Mouse (Mus musculus) MEL (cell line): ENCODE measurements around the gene Pikfyve. TPM values are rescaled to one million over a fixed set of nuclear protein-coding genes. Genes with fewer than 3 reads are reported as not detected.

Experiments
- DNase-seq: peaks from one replicate; pipeline ENCODE4 v3.0.0; 2011; ENCODE audit warnings: low read depth, low spot score
- H3K27ac ChIP-seq: 2 replicates; pipeline ENCODE4 v1.5.1; 2012; ENCODE audit warnings: low read depth, mild to moderate bottlenecking, control low read depth, low read length, moderate library complexity; ENCODE audit not compliant: control insufficient read depth
- H3K27me3 ChIP-seq, 2 experiments: fragments of 150-350 bp in 1 of 2; sonication (generic) in 1 of 2; 2 replicates each; pipeline ENCODE4 v1.6.1; 2012; ENCODE audit warnings: low read length in 2 of 2, mild to moderate bottlenecking in 2 of 2, improper control_type of control experiment in 1 of 2, moderate library complexity in 1 of 2; ENCODE audit not compliant: insufficient read depth in 2 of 2, control insufficient read depth in 1 of 2
- H3K36me3 ChIP-seq, 2 experiments: 2 replicates each; pipeline ENCODE4 v1.6.1; 2012 to 2014; ENCODE audit warnings: low read length in 2 of 2, improper control_type of control experiment in 1 of 2, inconsistent platforms in 1 of 2, mild to moderate bottlenecking in 1 of 2; ENCODE audit not compliant: insufficient read depth in 2 of 2, control insufficient read depth in 1 of 2
- H3K4me1 ChIP-seq, 2 experiments: fragments of 150-350 bp in 1 of 2; sonication (generic) in 1 of 2; 2 replicates each; pipeline ENCODE4 v1.6.1; 2012; ENCODE audit warnings: low read length in 2 of 2, improper control_type of control experiment in 1 of 2, mild to moderate bottlenecking in 1 of 2; ENCODE audit not compliant: insufficient read depth in 2 of 2, control insufficient read depth in 1 of 2
- H3K4me3 ChIP-seq, 2 experiments: fragments of 150-350 bp in 1 of 2; sonication (generic) in 1 of 2; 2 replicates each; pipeline ENCODE4 v1.5.1; 2012; ENCODE audit warnings: low read depth in 2 of 2, low read length in 2 of 2, mild to moderate bottlenecking in 2 of 2, moderate library complexity in 2 of 2, control low read depth in 1 of 2, improper control_type of control experiment in 1 of 2; ENCODE audit not compliant: control insufficient read depth in 1 of 2, insufficient read depth in 1 of 2
- H3K79me2 ChIP-seq: 2 replicates; pipeline ENCODE4 v1.6.1; 2012; ENCODE audit warnings: mild to moderate bottlenecking, low read length, moderate library complexity; ENCODE audit not compliant: control insufficient read depth, poor library complexity, insufficient read depth
- H3K9ac ChIP-seq: 2 replicates; pipeline ENCODE4 v1.6.1; 2012; ENCODE audit warnings: low read depth, mild to moderate bottlenecking, control low read depth, low read length, moderate library complexity; ENCODE audit not compliant: control insufficient read depth, poor library complexity, severe bottlenecking
- H3K9me3 ChIP-seq: fragments of 150-350 bp; sonication (generic); replicated peaks from 2 replicates; pipeline ENCODE4 v1.6.1; 2012; ENCODE audit warnings: mild to moderate bottlenecking, low read length, improper control_type of control experiment, moderate library complexity; ENCODE audit not compliant: insufficient read depth
- BHLHE40 ChIP-seq: IDR thresholded peaks from 2 replicates; pipeline ENCODE4 v1.6.1; 2012; ENCODE audit warnings: low read depth, mild to moderate bottlenecking, inconsistent platforms, low read length, improper control_type of control experiment, borderline replicate concordance
- ELF1 ChIP-seq: IDR thresholded peaks from 2 replicates; pipeline ENCODE4 v1.6.1; 2014; ENCODE audit warnings: low read depth, mild to moderate bottlenecking, inconsistent platforms, low read length, improper control_type of control experiment, moderate library complexity
- EP300 ChIP-seq, 2 experiments: IDR thresholded peaks; 2 replicates each; pipeline ENCODE4 v1.6.1; 2011; ENCODE audit warnings: improper control_type of control experiment in 2 of 2, low read length in 2 of 2, low read depth in 1 of 2, mild to moderate bottlenecking in 1 of 2
- GABPA ChIP-seq: IDR thresholded peaks from 2 replicates; pipeline ENCODE4 v1.6.1; 2012; ENCODE audit warnings: low read depth, mild to moderate bottlenecking, inconsistent platforms, low read length, improper control_type of control experiment, moderate library complexity
- MAFK ChIP-seq: IDR thresholded peaks from 2 replicates; pipeline ENCODE4 v1.6.1; 2011; ENCODE audit warnings: low read depth, mild to moderate bottlenecking, low read length, improper control_type of control experiment, borderline replicate concordance
- MEF2A ChIP-seq: IDR thresholded peaks from 2 replicates; pipeline ENCODE4 v1.6.1; 2014; ENCODE audit warnings: low read depth, mild to moderate bottlenecking, inconsistent platforms, low read length, improper control_type of control experiment; ENCODE audit not compliant: poor library complexity, insufficient replicate concordance, severe bottlenecking; ENCODE audit errors: extremely low read depth
- MXI1 ChIP-seq: IDR thresholded peaks from 2 replicates; pipeline ENCODE4 v1.6.1; 2011; ENCODE audit warnings: mild to moderate bottlenecking, low read depth, low read length, improper control_type of control experiment
- MYC ChIP-seq: IDR thresholded peaks from 2 replicates; pipeline ENCODE4 v1.6.1; 2011; ENCODE audit warnings: low read depth, mild to moderate bottlenecking, low read length, improper control_type of control experiment, moderate library complexity
- NRF1 ChIP-seq: IDR thresholded peaks from 2 replicates; pipeline ENCODE4 v1.6.1; 2014; ENCODE audit warnings: low read depth, mild to moderate bottlenecking, inconsistent platforms, low read length, improper control_type of control experiment, moderate library complexity; ENCODE audit not compliant: poor library complexity, insufficient read depth, severe bottlenecking
- RAD21 ChIP-seq: IDR thresholded peaks from 2 replicates; pipeline ENCODE4 v1.6.1; 2011; ENCODE audit warnings: mild to moderate bottlenecking, low read depth, low read length, improper control_type of control experiment
- RCOR1 ChIP-seq: IDR thresholded peaks from 2 replicates; pipeline ENCODE4 v1.6.1; 2012; ENCODE audit warnings: low read depth, mild to moderate bottlenecking, inconsistent platforms, low read length, improper control_type of control experiment
- SMC3 ChIP-seq: IDR thresholded peaks from 2 replicates; pipeline ENCODE4 v1.6.1; 2011; ENCODE audit warnings: low read depth, low read length, improper control_type of control experiment
- TAL1 ChIP-seq: IDR thresholded peaks from 2 replicates; pipeline ENCODE4 v1.6.1; 2012; ENCODE audit warnings: mild to moderate bottlenecking, inconsistent platforms, low read length, moderate library complexity, mixed read lengths
- TBP ChIP-seq: IDR thresholded peaks from 2 replicates; pipeline ENCODE4 v1.8.0; 2011; ENCODE audit warnings: low read depth, low read length, improper control_type of control experiment
- TCF12 ChIP-seq: IDR thresholded peaks from 2 replicates; pipeline ENCODE4 v1.6.1; 2014; ENCODE audit warnings: low read depth, mild to moderate bottlenecking, inconsistent platforms, low read length, improper control_type of control experiment, moderate library complexity
- ZC3H11A ChIP-seq: IDR thresholded peaks from 2 replicates; pipeline ENCODE4 v1.6.1; 2012; ENCODE audit warnings: low read depth, mild to moderate bottlenecking, inconsistent platforms, low read length, improper control_type of control experiment
- ZNF384 ChIP-seq: IDR thresholded peaks from 2 replicates; pipeline ENCODE4 v1.6.1; 2012; ENCODE audit warnings: low read depth, mild to moderate bottlenecking, inconsistent platforms, low read length, improper control_type of control experiment
- polyA plus RNA-seq, 2 experiments: library from polyadenylated mRNA; stranded (reverse) in 1 of 2; unstranded in 1 of 2; fragments of >175 nt in 1 of 2; fragments of >200 nt in 1 of 2; gene quantifications; 2 replicates each; pipeline versions ENCODE4 v1.2.1 to v1.2.4; 2012; ENCODE audit warnings: low replicate concordance in 2 of 2, low read depth in 1 of 2; ENCODE audit not compliant: insufficient read length in 2 of 2, insufficient read depth in 1 of 2, missing spikeins in 1 of 2
- total RNA-seq: library from RNA; depleted of rRNA; stranded (reverse); fragments of 300-350 nt; gene quantifications from 2 replicates; pipeline ENCODE4 v1.2.3, GENCODE M21; 2012

The Pikfyve gene
- total and polyA plus RNA-seq, 3 experiments, result 11.5 to 13.3 TPM; not detected in 1

DNA sequence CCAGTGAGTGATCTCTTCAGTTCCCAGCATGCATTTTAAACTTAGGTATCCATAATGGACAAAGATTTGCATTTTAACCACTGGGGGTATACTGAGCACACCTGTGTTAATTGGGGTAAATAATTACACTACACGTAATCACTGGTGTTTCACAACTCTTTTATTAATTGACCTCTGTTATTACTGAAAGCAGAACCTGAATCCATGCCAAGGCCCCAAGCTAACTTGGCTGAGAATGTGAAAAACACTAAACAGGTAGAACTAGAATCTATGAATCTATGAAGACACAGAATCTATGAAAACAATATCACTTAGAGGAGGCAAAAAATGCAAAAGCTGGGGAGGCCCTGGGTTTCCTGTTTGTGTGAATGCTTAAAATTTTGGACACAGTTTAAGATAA lies 19.0 kb upstream of the Pikfyve start:
- Histone ChIP-seq H3K36me3 (peaks cover 0 to 23% of the 10 kb centered on the region in 2 experiments; a peak in 2 of 4 replicates), H3K9ac (no peak overlapping the region)
- no peak for DNase-seq
- no peak for TF ChIP-seq SMC3
- no peak for TF ChIP-seq MEF2A
- TF ChIP-seq NRF1, result no peak
- TF ChIP-seq TBP, result no peak
- no peak for TF ChIP-seq ZNF384
- TF ChIP-seq TCF12, result no peak
- TF ChIP-seq MAFK, result no peak
- no peak for TF ChIP-seq EP300 (IDR thresholded peaks at IDR 0.05; ENCODE audit: low read depth in 1 of 2, low read length in 2 of 2)
- TF ChIP-seq MXI1, result no peak
- TF ChIP-seq RAD21, result no peak
- TF ChIP-seq RCOR1, result no peak
- no peak for TF ChIP-seq TAL1
- no peak for TF ChIP-seq ZC3H11A
- TF ChIP-seq GABPA, result no peak
- no peak for TF ChIP-seq BHLHE40
- TF ChIP-seq MYC, result no peak
- TF ChIP-seq, all 39 proteins: peak for 0
- Histone ChIP-seq H3K9me3 (no peaks in the 10 kb centered on the region), H3K4me3 (no peak overlapping the region), H3K4me1 (peaks cover 9 to 20% of the 10 kb centered on the region in 2 experiments), H3K27me3 (no peaks in the 10 kb centered on the region), H3K27ac (no peak overlapping the region), H3K79me2 (no peaks in the 10 kb centered on the region)

DNA sequence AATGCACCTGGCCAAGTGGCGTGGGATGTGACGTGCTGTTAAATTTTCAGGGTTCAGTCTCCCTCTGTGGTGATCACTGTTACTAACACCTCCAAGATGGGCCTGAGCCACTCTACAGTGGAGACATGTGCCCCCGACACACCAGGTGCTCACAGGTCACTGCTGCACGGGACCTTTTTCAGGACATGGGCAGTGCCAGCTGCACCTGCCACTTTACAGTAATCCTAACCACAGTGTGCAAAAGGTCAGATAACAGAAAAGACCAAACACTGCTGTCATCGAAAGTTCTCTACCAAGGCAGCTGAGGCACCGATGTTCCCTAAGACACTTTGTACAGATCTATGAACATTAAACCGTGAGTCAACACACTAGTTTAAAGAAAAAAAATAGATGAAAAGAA lies 16.9 kb upstream of the Pikfyve start:
- TF ChIP-seq ZNF384, result 0 out of 2 replicates have a peak, but pooled peaks have one; percentile 47
- TF ChIP-seq ELF1, result no peak
- Histone ChIP-seq H3K36me3 (peaks cover 0 to 23% of the 10 kb centered on the region in 2 experiments; a peak in 2 of 4 replicates), H3K79me2 (no peaks in the 10 kb centered on the region), H3K27ac (peak overlapping the region; percentile 71), H3K9ac (peak overlapping the region; percentile 8), H3K4me3 (peak overlapping the region; percentile 1 to 16; a peak in 1 of 4 replicates), H3K27me3 (no peaks in the 10 kb centered on the region), H3K4me1 (peaks cover 9 to 20% of the 10 kb centered on the region in 2 experiments), H3K9me3 (no peaks in the 10 kb centered on the region)
- DNase-seq, result no peak
